Mouse (Mus musculus): Measurements from ENCODE around the gene Hoxa2. TPM values are rescaled to one million over a fixed set of nuclear protein-coding genes. Genes with fewer than 3 reads are reported as not detected.

Hoxa2 gene
- not detected for total RNA-seq (2021)
- long read RNA-seq, experiment 1 = 0 reads
- long read RNA-seq, experiment 2 = 0 reads

GRCm38 (mm10) chr6:52164626-52165440, at the start of gene Hoxa2:
Hoxa2 (minus strand) TSS chr6:52164831.
- no peak within 1 kb of the TSS for H3K4me3 ChIP-seq
- no peak for DNase-seq (ENCODE audit: extremely low spot score in 1 of 2, low spot score in 2 of 2)
- H3K27ac ChIP-seq = no peak within 1 kb of the TSS
- intact Hi-C loops (cut with DNase I) = loop anchor here (5.0 kb wide), 2 partner anchors 147 to 988 kb away; partner anchors contain the start of gene Evx1
- TF ChIP-seq CTCF (IDR thresholded peaks at IDR 0.05) = no peak

GRCm38 (mm10) chr6:52214271-52214670, 49.6 kb upstream of the Hoxa2 start:
- TF ChIP-seq CTCF (IDR thresholded peaks at IDR 0.05) = no peak
- Histone ChIP-seq H3K4me3 (no peak overlapping the region), H3K27ac (no peak overlapping the region)
- intact Hi-C loops (cut with DNase I) = no loop called here
- no peak for DNase-seq (ENCODE audit: extremely low spot score in 1 of 2, low spot score in 2 of 2)

GRCm38 (mm10) chr6:52213119-52213986, 48.7 kb upstream of the Hoxa2 start, which contains the start of the genes Hoxa3 and Gm28308:
Hoxa3 (minus strand) TSS chr6:52213336.
Gm28308 (minus strand) TSS chr6:52213339.
- no peak within 1 kb of the TSS for H3K4me3 ChIP-seq
- DNase-seq (ENCODE audit: extremely low spot score in 1 of 2, low spot score in 2 of 2) = no peak
- intact Hi-C loops (cut with DNase I) = loop anchor here (1.0 kb wide), 1 partner anchor 1032 kb away; no protein-coding TSS in a partner anchor
- TF ChIP-seq CTCF (IDR thresholded peaks at IDR 0.05) = no peak
- H3K27ac ChIP-seq = no peak within 1 kb of the TSS

GRCm38 (mm10) chr6:52212556-52213118, 48.0 kb upstream of the Hoxa2 start:
- intact Hi-C loops (cut with DNase I) = loop anchor here (1.0 kb wide), 1 partner anchor 1031 kb away; no protein-coding TSS in a partner anchor
- no peak overlapping the region for H3K27ac ChIP-seq
- no peak for TF ChIP-seq CTCF (IDR thresholded peaks at IDR 0.05)
- no peak for DNase-seq (ENCODE audit: extremely low spot score in 1 of 2, low spot score in 2 of 2)
- H3K4me3 ChIP-seq = no peak overlapping the region

GRCm38 (mm10) chr6:52211961-52212360, 47.3 kb upstream of the Hoxa2 start:
- no peak for DNase-seq (ENCODE audit: extremely low spot score in 1 of 2, low spot score in 2 of 2)
- intact Hi-C loops (cut with DNase I) = no loop called here
- no peak for TF ChIP-seq CTCF (IDR thresholded peaks at IDR 0.05)
- no peak overlapping the region for H3K4me3 ChIP-seq
- no peak overlapping the region for H3K27ac ChIP-seq

GRCm38 (mm10) chr6:52211170-52211935, 46.7 kb upstream of the Hoxa2 start:
- Histone ChIP-seq H3K4me3 (no peak overlapping the region), H3K27ac (no peak overlapping the region)
- TF ChIP-seq CTCF (IDR thresholded peaks at IDR 0.05) = peak; percentile 87
- DNase-seq (ENCODE audit: extremely low spot score in 1 of 2, low spot score in 2 of 2) = peak; percentile 42 to 58
- intact Hi-C loops (cut with DNase I) = no loop called here

- no peak for DNase-seq (ENCODE audit: extremely low spot score in 1 of 2, low spot score in 2 of 2)
- Histone ChIP-seq H3K4me3 (no peak overlapping the region), H3K27ac (no peak overlapping the region)
- no peak for TF ChIP-seq CTCF (IDR thresholded peaks at IDR 0.05)
- intact Hi-C loops (cut with DNase I) = no loop called here
These were observed 45.0 kb upstream of the Hoxa2 start for GRCm38 (mm10) chr6:52209685-52210046.

- TF ChIP-seq CTCF (IDR thresholded peaks at IDR 0.05) = no peak
- no peak overlapping the region for H3K27ac ChIP-seq
- intact Hi-C loops (cut with DNase I) = no loop called here
- H3K4me3 ChIP-seq = no peak overlapping the region
- DNase-seq (ENCODE audit: extremely low spot score in 1 of 2, low spot score in 2 of 2) = no peak
These were observed 44.4 kb upstream of the Hoxa2 start for GRCm38 (mm10) chr6:52208868-52209684.

- no peak for TF ChIP-seq CTCF (IDR thresholded peaks at IDR 0.05)
- no peak within 1 kb of the TSS for H3K27ac ChIP-seq
- DNase-seq (ENCODE audit: extremely low spot score in 1 of 2, low spot score in 2 of 2) = no peak
- H3K4me3 ChIP-seq = no peak within 1 kb of the TSS
- intact Hi-C loops (cut with DNase I) = no loop called here
These were observed 43.6 kb upstream of the Hoxa2 start, which contains the start of gene Hoxa6 for GRCm38 (mm10) chr6:52208072-52208867. Hoxa6 (minus strand) TSS chr6:52208722.

- intact Hi-C loops (cut with DNase I) = no loop called here
- DNase-seq (ENCODE audit: extremely low spot score in 1 of 2, low spot score in 2 of 2) = no peak
- no peak for TF ChIP-seq CTCF (IDR thresholded peaks at IDR 0.05)
- Histone ChIP-seq H3K4me3 (no peak overlapping the region), H3K27ac (no peak overlapping the region)
These were observed 43.0 kb upstream of the Hoxa2 start for GRCm38 (mm10) chr6:52207684-52207976.

All from left cerebral cortex, adult 2 months (tissue).